Mouse (Mus musculus) testis, adult 2 months (tissue): ENCODE data around the gene Ndufs5. TPM values are rescaled to one million over a fixed set of nuclear protein-coding genes. Genes with fewer than 3 reads are reported as not detected.
A peak's percentile ranks its signal among the peaks of the same experiment; 100 is the strongest.

Source experiments
- H3K27ac ChIP-seq: fragments of 200-500 bp; 2 replicates; pipeline ENCODE4 v1.5.1; 2012; ENCODE audit warnings: low read depth, low read length; ENCODE audit not compliant: control insufficient read depth, insufficient read depth
- H3K27me3 ChIP-seq: fragments of 200-500 bp; 2 replicates; pipeline ENCODE4 v1.6.1; 2012; ENCODE audit warnings: mild to moderate bottlenecking, low read length, moderate library complexity; ENCODE audit not compliant: control insufficient read depth, insufficient read depth
- H3K36me3 ChIP-seq: fragments of 200-500 bp; 2 replicates; pipeline ENCODE4 v1.6.1; 2012; ENCODE audit warnings: mild to moderate bottlenecking, low read length; ENCODE audit not compliant: control insufficient read depth, insufficient read depth
- H3K4me1 ChIP-seq: fragments of 200-500 bp; 2 replicates; pipeline ENCODE4 v1.6.1; 2012; ENCODE audit warnings: low read length; ENCODE audit not compliant: control insufficient read depth, insufficient read depth
- H3K4me3 ChIP-seq: fragments of 200-500 bp; 2 replicates; pipeline ENCODE4 v1.5.1; 2012; ENCODE audit warnings: low read depth, mild to moderate bottlenecking, low read length, moderate library complexity, mixed read lengths; ENCODE audit not compliant: control insufficient read depth
- CTCF ChIP-seq: fragments of 200-500 bp; IDR thresholded peaks from 2 replicates; pipeline ENCODE4 v1.5.1; 2012; ENCODE audit warnings: low read depth, mild to moderate bottlenecking, inconsistent platforms, low read length, moderate library complexity; ENCODE audit not compliant: control insufficient read depth, insufficient read depth, insufficient replicate concordance
- POLR2A ChIP-seq: fragments of 200-500 bp; IDR thresholded peaks from 2 replicates; pipeline ENCODE4 v1.6.1; 2012; ENCODE audit warnings: low read depth, mild to moderate bottlenecking, inconsistent platforms, low read length, moderate library complexity; ENCODE audit not compliant: control insufficient read depth
- polyA plus RNA-seq: library from polyadenylated mRNA; depleted of rRNA; stranded (reverse); fragments of >200 nt; gene quantifications from 2 replicates; pipeline ENCODE4 v1.2.3, GENCODE M21; 2012

Gene Ndufs5
- polyA plus RNA-seq, 1 experiment = 84.6 TPM

DNA sequence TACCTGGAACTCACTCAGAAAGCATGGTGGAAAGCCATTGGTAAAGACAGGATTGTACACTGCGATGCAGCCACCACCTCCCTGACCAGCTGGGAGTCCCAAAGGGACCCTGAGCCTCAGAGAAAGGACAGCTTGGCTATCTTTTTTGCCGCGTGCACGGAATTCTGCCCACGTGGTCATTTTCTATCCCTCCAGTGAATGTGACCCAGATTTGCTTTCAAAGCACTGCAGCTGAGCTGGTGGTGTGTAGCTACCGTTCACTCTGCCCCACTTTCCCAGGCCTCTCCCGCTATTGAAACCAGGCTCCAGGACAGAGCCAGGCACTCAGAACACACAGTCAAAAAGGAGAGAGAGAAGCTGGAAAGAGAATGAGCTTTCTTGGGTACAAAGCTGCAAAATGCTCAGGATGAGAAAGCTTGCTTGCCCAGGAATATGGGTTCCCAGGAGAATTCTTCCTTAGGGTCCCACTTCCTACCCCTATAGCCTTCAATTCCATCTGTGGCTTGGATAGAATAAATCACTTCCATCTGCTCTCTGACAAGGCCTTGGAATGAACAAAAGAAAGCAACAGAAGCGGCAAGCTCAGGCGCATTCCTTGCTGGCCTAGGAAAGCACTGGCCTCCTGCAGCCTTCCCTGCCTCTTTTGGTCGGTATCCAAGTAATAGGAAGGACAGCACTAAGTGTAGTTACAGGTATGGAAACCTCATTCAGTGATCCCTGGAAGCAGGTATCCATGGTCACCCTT lies 40.8 kb downstream of the Ndufs5 start:
- TF ChIP-seq CTCF (no peak), POLR2A (no peak)
- Histone ChIP-seq H3K4me3 (no peak overlapping the region), H3K27me3 (no peaks in the 10 kb centered on the region), H3K36me3 (no peaks in the 10 kb centered on the region), H3K4me1 (peaks cover 4% of the 10 kb centered on the region), H3K27ac (no peak overlapping the region)

DNA sequence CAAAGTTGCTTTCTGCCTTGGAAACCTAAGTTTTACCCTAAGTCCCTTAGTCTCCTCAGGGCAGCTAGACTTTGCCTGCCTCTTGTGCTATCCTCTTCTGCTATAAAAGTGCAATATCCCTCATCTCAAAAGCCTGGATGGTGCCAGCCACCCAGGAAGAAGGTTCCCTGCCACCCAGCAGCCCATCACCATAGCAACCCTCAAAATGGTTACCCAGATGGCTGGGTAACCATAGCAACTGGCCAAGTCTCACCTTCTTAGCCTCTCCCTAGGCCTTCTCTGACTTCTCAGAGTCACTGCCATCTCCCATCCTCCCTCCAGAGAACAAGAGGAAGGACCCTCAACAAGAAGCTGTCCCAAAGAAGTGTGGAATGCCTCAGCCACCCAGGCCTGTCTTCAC lies 47.4 kb downstream of the Ndufs5 start:
- peak overlapping the region; percentile 3; the same call in 1 of the 2 replicates for H3K27ac ChIP-seq
- H3K36me3 ChIP-seq = no peaks in the 10 kb centered on the region; the same call in 1 of the 2 replicates
- H3K4me1 ChIP-seq = peaks cover 5% of the 10 kb centered on the region
- no peak for TF ChIP-seq POLR2A
- no peak for TF ChIP-seq CTCF
- H3K4me3 ChIP-seq = no peak overlapping the region
- H3K27me3 ChIP-seq = no peaks in the 10 kb centered on the region

DNA sequence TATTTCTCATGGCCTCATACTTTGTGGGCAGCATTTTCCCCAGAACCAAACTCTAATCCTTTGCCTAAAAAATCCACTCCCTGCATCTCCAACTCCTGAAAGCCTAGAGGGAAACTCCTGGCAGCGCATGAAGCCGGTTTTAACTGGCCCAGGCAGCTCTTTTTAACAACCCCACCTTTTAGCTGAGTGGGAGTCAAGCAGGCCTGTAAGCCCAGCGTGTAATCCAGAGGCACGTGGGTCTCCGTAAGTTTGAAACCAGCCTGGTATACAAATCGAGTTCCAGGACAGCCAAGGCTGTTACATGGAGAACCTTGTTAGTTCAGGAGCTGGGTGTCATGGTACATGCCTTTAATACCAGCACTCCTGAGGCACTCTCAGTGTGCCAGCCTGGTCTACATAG lies 48.3 kb downstream of the Ndufs5 start:
- Histone ChIP-seq H3K4me3 (no peak overlapping the region), H3K27me3 (no peaks in the 10 kb centered on the region), H3K4me1 (peaks cover 11% of the 10 kb centered on the region), H3K27ac (no peak overlapping the region), H3K36me3 (no peaks in the 10 kb centered on the region; the same call in 1 of the 2 replicates)
- no peak for TF ChIP-seq POLR2A
- TF ChIP-seq CTCF = no peak

DNA sequence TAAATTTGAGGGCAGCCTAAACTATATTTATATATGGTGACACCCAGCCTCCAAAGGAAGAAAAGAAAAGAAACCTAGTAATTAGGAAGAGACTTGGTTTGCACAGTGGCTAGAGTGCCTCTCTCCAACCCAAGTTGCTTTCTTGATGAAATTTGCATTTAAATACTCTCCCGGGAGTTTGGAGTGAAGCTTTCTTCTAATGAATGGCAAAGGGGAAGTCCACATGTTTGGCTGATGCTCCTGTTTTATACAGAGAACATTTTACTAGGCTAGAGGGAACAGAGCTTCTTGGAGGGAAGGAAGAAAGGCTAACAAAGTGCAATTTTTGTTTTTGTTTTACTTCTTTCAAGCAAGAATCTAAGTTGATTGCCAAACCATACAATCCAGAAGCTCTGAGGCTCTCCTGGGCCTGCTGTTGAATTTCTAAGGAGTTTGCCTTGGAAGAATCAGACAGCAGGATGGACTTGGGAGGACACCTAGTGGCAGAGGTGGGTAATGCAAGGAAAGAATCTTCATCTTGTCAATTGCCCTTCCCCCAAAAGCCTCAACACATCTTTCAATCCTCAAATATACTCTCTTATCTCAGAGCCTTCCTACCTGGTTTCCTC lies 50.6 kb downstream of the Ndufs5 start:
- peaks cover 17% of the 10 kb centered on the region for H3K4me1 ChIP-seq

GRCm38 (mm10) chr4:123666517-123666916 lies 51.5 kb downstream of the Ndufs5 start:
- Histone ChIP-seq H3K27ac (no peak overlapping the region), H3K4me3 (no peak overlapping the region)
- TF ChIP-seq CTCF = no peak
- no peak for TF ChIP-seq POLR2A

More for the DNA sequence above, 50.6 kb downstream of the Ndufs5 start:
- no peaks in the 10 kb centered on the region for H3K27me3 ChIP-seq
- no peak overlapping the region for H3K4me3 ChIP-seq
- TF ChIP-seq POLR2A = no peak
- peak; percentile 42; the same call in 1 of the 2 replicates for TF ChIP-seq CTCF
- H3K36me3 ChIP-seq = no peaks in the 10 kb centered on the region; the same call in 1 of the 2 replicates
- H3K27ac ChIP-seq = no peak overlapping the region

GRCm38 (mm10) chr4:123665681-123666278 lies 52.2 kb downstream of the Ndufs5 start:
- Histone ChIP-seq H3K27ac (peak overlapping the region; percentile 93), H3K4me1 (peaks cover 15% of the 10 kb centered on the region), H3K36me3 (no peaks in the 10 kb centered on the region; the same call in 1 of the 2 replicates), H3K4me3 (peak overlapping the region; percentile 94), H3K27me3 (no peaks in the 10 kb centered on the region)
- TF ChIP-seq CTCF = no peak
- no peak for TF ChIP-seq POLR2A

More at GRCm38 (mm10) chr4:123666517-123666916, 51.5 kb downstream of the Ndufs5 start:
- Histone ChIP-seq H3K4me1 (peaks cover 17% of the 10 kb centered on the region), H3K36me3 (no peaks in the 10 kb centered on the region; the same call in 1 of the 2 replicates), H3K27me3 (no peaks in the 10 kb centered on the region)
